9 mouse cellular contexts compared by ENCODE assay signal in genomic region chr7:44552141-44552908, GRCm38 (mm10). TPM values are rescaled to one million over a fixed set of nuclear protein-coding genes. Genes with fewer than 3 reads are reported as not detected.
DNase-seq lines count a peak whose midpoint lies in the region; ATAC-seq and TF ChIP-seq lines count a peak whose summit lies in the region.
"Had no signal": no experiment of that assay in that cellular context is flagged by ENCODE, and none has a peak within 500 bp of the region (broad histone marks: within the 10 kb centered on the region; RNA-seq: fewer than 3 reads in every experiment).

No protein-coding gene starts in this region.

- 88% methylated on average over 30 of the region's 31 CpGs for WGBS in kidney, embryonic 14.5 days
- WGBS in embryonic facial prominence, embryonic 12.5 days, result 83% methylated on average over 29 of the region's 31 CpGs
- WGBS in hindbrain, postnatal 0 days, result 88% methylated on average over 31 of the region's 31 CpGs
- WGBS in midbrain, postnatal 0 days, result 90% methylated on average over 31 of the region's 31 CpGs

- no peak for ATAC-seq in kidney, embryonic 14.5 days (ENCODE audit: low FRiP score, low TSS enrichment)
- no peak for ATAC-seq in embryonic facial prominence, embryonic 12.5 days (ENCODE audit: insufficient number of reproducible peaks, insufficient read depth, low FRiP score, low TSS enrichment)
- no peak for ATAC-seq in hindbrain, postnatal 0 days
- ATAC-seq in midbrain, postnatal 0 days (ENCODE audit: low FRiP score), result no peak

- no peak for TF ChIP-seq CTCF in hindbrain, postnatal 0 days (IDR thresholded peaks at IDR 0.05; ENCODE audit: low read depth)
- TF ChIP-seq CTCF in midbrain, postnatal 0 days (IDR thresholded peaks at IDR 0.05), result no peak

- H3K9me3 ChIP-seq in kidney, embryonic 14.5 days (ENCODE audit: control insufficient read depth, low read length), result no peaks in the 10 kb centered on the region
- H3K9me3 ChIP-seq in embryonic facial prominence, embryonic 12.5 days, result no peaks in the 10 kb centered on the region
- no peaks in the 10 kb centered on the region for H3K9me3 ChIP-seq in hindbrain, postnatal 0 days (ENCODE audit: low read length)
- no peaks in the 10 kb centered on the region for H3K9me3 ChIP-seq in midbrain, postnatal 0 days (ENCODE audit: low read length)

- no peak overlapping the region for H3K9ac ChIP-seq in kidney, embryonic 14.5 days (ENCODE audit: low read depth, low read length)
- H3K9ac ChIP-seq in embryonic facial prominence, embryonic 12.5 days, result 0 out of 2 replicates have a peak overlapping the region, but pooled peaks have one; percentile 12
- no peak overlapping the region for H3K9ac ChIP-seq in hindbrain, postnatal 0 days (replicated peaks; ENCODE audit: low read length)
- H3K9ac ChIP-seq in midbrain, postnatal 0 days (replicated peaks; ENCODE audit: low read length, poor library complexity, severe bottlenecking), result no peak overlapping the region

- H3K4me1 ChIP-seq in kidney, embryonic 14.5 days (ENCODE audit: control insufficient read depth, insufficient read depth, low read length), result peaks cover 4% of the 10 kb centered on the region
- peaks cover 15% of the 10 kb centered on the region for H3K4me1 ChIP-seq in embryonic facial prominence, embryonic 12.5 days
- H3K4me1 ChIP-seq in hindbrain, postnatal 0 days (ENCODE audit: insufficient read depth, low read length), result peaks cover 11% of the 10 kb centered on the region
- 0 out of 2 replicates have a peak, but pooled peaks cover 13% of the 10 kb centered on the region for H3K4me1 ChIP-seq in midbrain, postnatal 0 days (ENCODE audit: insufficient read depth, low read length)

- H3K27me3 ChIP-seq in kidney, embryonic 14.5 days (ENCODE audit: control insufficient read depth, insufficient read depth, low read length), result no peaks in the 10 kb centered on the region
- H3K27me3 ChIP-seq in embryonic facial prominence, embryonic 12.5 days, result no peaks in the 10 kb centered on the region
- no peaks in the 10 kb centered on the region for H3K27me3 ChIP-seq in hindbrain, postnatal 0 days (ENCODE audit: insufficient read depth, low read length)
- H3K27me3 ChIP-seq in midbrain, postnatal 0 days (ENCODE audit: insufficient read depth, low read length), result 0 out of 2 replicates have a peak, but pooled peaks cover 3% of the 10 kb centered on the region

- H3K27ac ChIP-seq in kidney, embryonic 14.5 days (ENCODE audit: low read depth, low read length), result no peak overlapping the region
- H3K27ac ChIP-seq in embryonic facial prominence, embryonic 12.5 days, result peak overlapping the region; percentile 96; the same call in 1 of the 2 replicates
- peak overlapping the region; percentile 87; the same call in 1 of the 2 replicates for H3K27ac ChIP-seq in hindbrain, postnatal 0 days
- no peak overlapping the region for H3K27ac ChIP-seq in midbrain, postnatal 0 days (ENCODE audit: low read depth, low read length)

- H3K36me3 ChIP-seq in kidney, embryonic 14.5 days (ENCODE audit: control insufficient read depth, insufficient read depth, low read length), result peaks cover 27% of the 10 kb centered on the region
- peaks cover 28% of the 10 kb centered on the region for H3K36me3 ChIP-seq in embryonic facial prominence, embryonic 12.5 days
- H3K36me3 ChIP-seq in hindbrain, postnatal 0 days (ENCODE audit: insufficient read depth, low read length), result peaks cover 19% of the 10 kb centered on the region
- peaks cover 19% of the 10 kb centered on the region for H3K36me3 ChIP-seq in midbrain, postnatal 0 days (ENCODE audit: insufficient read depth, low read length)

- peak overlapping the region; percentile 63; the same call in 1 of the 2 replicates for H3K4me3 ChIP-seq in kidney, embryonic 14.5 days (ENCODE audit: low read length)
- peak overlapping the region; percentile 74 for H3K4me3 ChIP-seq in embryonic facial prominence, embryonic 12.5 days
- peak overlapping the region; percentile 79; the same call in 1 of the 2 replicates for H3K4me3 ChIP-seq in hindbrain, postnatal 0 days (ENCODE audit: low read length)
- H3K4me3 ChIP-seq in midbrain, postnatal 0 days (ENCODE audit: low read depth, low read length), result peak overlapping the region; percentile 72

- peak overlapping the region; percentile 63 for H3K4me2 ChIP-seq in kidney, embryonic 14.5 days (replicated peaks; ENCODE audit: low read depth, low read length)
- H3K4me2 ChIP-seq in embryonic facial prominence, embryonic 12.5 days (replicated peaks), result peak overlapping the region; percentile 47
- H3K4me2 ChIP-seq in hindbrain, postnatal 0 days (ENCODE audit: low read depth, low read length), result peak overlapping the region; percentile 80
- peak overlapping the region; percentile 89 for H3K4me2 ChIP-seq in midbrain, postnatal 0 days (ENCODE audit: low read depth, low read length, poor library complexity, severe bottlenecking)

- no peak for DNase-seq in kidney, postnatal 10 days
- no peak for DNase-seq in hindbrain, postnatal 0 days (ENCODE audit: low spot score)
- DNase-seq in midbrain, postnatal 0 days (ENCODE audit: low spot score), result no peak
- no peak for DNase-seq in cerebellum, postnatal 36 days
- no peak for DNase-seq in embryo, embryonic 10.5 days (ENCODE audit: low spot score)
- DNase-seq in layer of hippocampus, postnatal 36 days, result no peak
- DNase-seq: thymus, postnatal 25 days had no signal

RNA-seq across cellular contexts. Expression of gene Nr1h2, which starts 1.4 kb away (rescaled TPM):
- 69.1 and 69.8 TPM in 2 replicates for polyA plus RNA-seq in kidney, embryonic 14.5 days (2014; fragmentation: Nextera tagmentation; extraction: Ambion mirVana)
- 68.1 and 68.6 TPM in 2 replicates for polyA plus RNA-seq in embryonic facial prominence, embryonic 12.5 days (2016; fragmentation: Nextera tagmentation; extraction: Ambion mirVana)
- total RNA-seq in hindbrain, postnatal 0 days (2014; rRNA removed), result 71.2 and 76.4 TPM in 2 replicates
- 50.5 and 57.6 TPM in 2 replicates for polyA plus RNA-seq in hindbrain, postnatal 0 days (2015; fragmentation: Nextera tagmentation; extraction: Ambion mirVana)
- 46.8 and 47.7 TPM in 2 replicates for total RNA-seq in midbrain, postnatal 0 days (2014; rRNA removed)
- 41.2 and 48.0 TPM in 2 replicates for polyA plus RNA-seq in midbrain, postnatal 0 days (2015; fragmentation: Nextera tagmentation; extraction: Ambion mirVana)
- total RNA-seq in layer of hippocampus, postnatal 36 days (2021), result 10 to 100 TPM; 58.7 to 62.1 TPM

RNA-seq across cellular contexts. Expression of gene Pold1, which starts 3.7 kb away (rescaled TPM):
- 51.6 and 69.5 TPM in 2 replicates for polyA plus RNA-seq in kidney, embryonic 14.5 days (2014; fragmentation: Nextera tagmentation; extraction: Ambion mirVana)
- 125 and 130 TPM in 2 replicates for polyA plus RNA-seq in embryonic facial prominence, embryonic 12.5 days (2016; fragmentation: Nextera tagmentation; extraction: Ambion mirVana)
- total RNA-seq in hindbrain, postnatal 0 days (2014; rRNA removed), result 26.3 and 30.0 TPM in 2 replicates
- polyA plus RNA-seq in hindbrain, postnatal 0 days (2015; fragmentation: Nextera tagmentation; extraction: Ambion mirVana), result 17.6 and 18.7 TPM in 2 replicates
- total RNA-seq in midbrain, postnatal 0 days (2014; rRNA removed), result 12.9 and 17.5 TPM in 2 replicates
- polyA plus RNA-seq in midbrain, postnatal 0 days (2015; fragmentation: Nextera tagmentation; extraction: Ambion mirVana), result 8.8 and 9.6 TPM in 2 replicates
- total RNA-seq in layer of hippocampus, postnatal 36 days (2021), result 1 to 10 TPM; 6.2 to 8.7 TPM

RNA-seq across cellular contexts. Expression of gene Napsa, which starts 19.9 kb away (rescaled TPM):
- polyA plus RNA-seq in kidney, embryonic 14.5 days (2014; fragmentation: Nextera tagmentation; extraction: Ambion mirVana), result 5.0 and 7.0 TPM in 2 replicates
- polyA plus RNA-seq in embryonic facial prominence, embryonic 12.5 days (2016; fragmentation: Nextera tagmentation; extraction: Ambion mirVana), result 1.1 and 1.3 TPM in 2 replicates
- 0.90 TPM in 1 of 2 replicates, not detected in the other for total RNA-seq in hindbrain, postnatal 0 days (2014; rRNA removed)
- polyA plus RNA-seq in hindbrain, postnatal 0 days (2015; fragmentation: Nextera tagmentation; extraction: Ambion mirVana), result 0.26 and 0.69 TPM in 2 replicates
- not detected in 2 replicates for total RNA-seq in midbrain, postnatal 0 days (2014; rRNA removed)
- 0.79 and 0.82 TPM in 2 replicates for polyA plus RNA-seq in midbrain, postnatal 0 days (2015; fragmentation: Nextera tagmentation; extraction: Ambion mirVana)
- under 1 TPM in 1 of 2 experiments, not detected in 1; 0.25 TPM for total RNA-seq in layer of hippocampus, postnatal 36 days (2021)

RNA-seq across cellular contexts. Expression of gene Spib, which starts 20.5 kb away (rescaled TPM):
- not detected in 2 replicates for polyA plus RNA-seq in kidney, embryonic 14.5 days (2014; fragmentation: Nextera tagmentation; extraction: Ambion mirVana)
- 0.10 TPM in 1 of 2 replicates, not detected in the other for polyA plus RNA-seq in embryonic facial prominence, embryonic 12.5 days (2016; fragmentation: Nextera tagmentation; extraction: Ambion mirVana)
- 0.05 TPM in 1 of 2 replicates, not detected in the other for total RNA-seq in hindbrain, postnatal 0 days (2014; rRNA removed)
- polyA plus RNA-seq in hindbrain, postnatal 0 days (2015; fragmentation: Nextera tagmentation; extraction: Ambion mirVana), result 0.06 TPM in 1 of 2 replicates, not detected in the other
- 0.19 TPM in 1 of 2 replicates, not detected in the other for total RNA-seq in midbrain, postnatal 0 days (2014; rRNA removed)
- polyA plus RNA-seq in midbrain, postnatal 0 days (2015; fragmentation: Nextera tagmentation; extraction: Ambion mirVana), result 0.14 TPM in 1 of 2 replicates, not detected in the other
- under 1 TPM in 1 of 2 experiments, not detected in 1; 0.13 TPM for total RNA-seq in layer of hippocampus, postnatal 36 days (2021)

RNA-seq across cellular contexts. Expression of gene Mybpc2, which starts 27.9 kb away (rescaled TPM):
- polyA plus RNA-seq in kidney, embryonic 14.5 days (2014; fragmentation: Nextera tagmentation; extraction: Ambion mirVana), result 0.06 and 0.18 TPM in 2 replicates
- polyA plus RNA-seq in embryonic facial prominence, embryonic 12.5 days (2016; fragmentation: Nextera tagmentation; extraction: Ambion mirVana), result 0.06 TPM in 2 replicates
- total RNA-seq in hindbrain, postnatal 0 days (2014; rRNA removed), result 0.14 and 0.47 TPM in 2 replicates
- polyA plus RNA-seq in hindbrain, postnatal 0 days (2015; fragmentation: Nextera tagmentation; extraction: Ambion mirVana), result 0.19 and 0.25 TPM in 2 replicates
- 0.27 and 0.38 TPM in 2 replicates for total RNA-seq in midbrain, postnatal 0 days (2014; rRNA removed)
- polyA plus RNA-seq in midbrain, postnatal 0 days (2015; fragmentation: Nextera tagmentation; extraction: Ambion mirVana), result 0.28 and 0.34 TPM in 2 replicates
- under 1 TPM in 1 of 2 experiments, not detected in 1; 0.12 TPM for total RNA-seq in layer of hippocampus, postnatal 36 days (2021)

Comparison
In these comparisons a context has a peak if more than half of its experiments do, and no peak if none do; other contexts are left out.
1. H3K27ac ChIP-seq: peak in embryonic facial prominence, embryonic 12.5 days (single experiment) and hindbrain, postnatal 0 days (single experiment); none in kidney, embryonic 14.5 days (single experiment) and midbrain, postnatal 0 days (single experiment).
2. Peak in every context shown above with its lines, with median percentiles within 50 percentile points of each other: H3K4me2 ChIP-seq and H3K4me3 ChIP-seq.